Mouse (Mus musculus): Measurements from ENCODE around the gene Dcaf11.

Dcaf11 gene

GRCm38 (mm10) chr14:55584702-55585565 is 25.1 kb downstream of the Dcaf11 start, which contains the start of gene Emc9:
Emc9 (minus strand) TSS chr14:55585302.
- DNase-seq (ENCODE audit: low read depth, low spot score): peak; percentile 86

DNA sequence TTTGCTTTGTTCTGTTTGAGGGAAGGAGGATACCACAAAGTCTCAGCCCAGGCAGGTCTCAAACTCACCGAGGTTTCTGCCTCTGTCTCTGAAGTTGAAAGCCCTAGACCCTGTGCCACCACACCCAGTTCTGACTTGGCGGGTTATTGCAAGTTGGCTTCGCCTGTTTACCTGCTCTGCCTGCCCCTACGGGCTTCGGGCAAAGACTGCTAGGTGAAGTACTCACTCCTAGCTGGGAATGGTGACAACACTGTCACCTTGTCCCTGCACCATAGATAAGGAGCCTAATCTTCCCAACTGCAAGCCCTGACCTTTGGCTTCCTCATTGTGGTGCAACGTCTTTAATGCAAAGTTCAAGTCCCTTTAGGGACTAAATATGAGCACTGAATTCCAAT is 25.8 kb downstream of the Dcaf11 start:
- DNase-seq (ENCODE audit: low read depth, low spot score): no peak

GRCm38 (mm10) chr14:55586149-55586548 is 26.3 kb downstream of the Dcaf11 start:
- DNase-seq (ENCODE audit: low read depth, low spot score): no peak

- no peak for DNase-seq (ENCODE audit: low read depth, low spot score)
These were observed 29.5 kb downstream of the Dcaf11 start for GRCm38 (mm10) chr14:55589271-55589670.

- no peak for DNase-seq (ENCODE audit: low read depth, low spot score)
These were observed 30.1 kb downstream of the Dcaf11 start for GRCm38 (mm10) chr14:55589771-55590448.

DNA sequence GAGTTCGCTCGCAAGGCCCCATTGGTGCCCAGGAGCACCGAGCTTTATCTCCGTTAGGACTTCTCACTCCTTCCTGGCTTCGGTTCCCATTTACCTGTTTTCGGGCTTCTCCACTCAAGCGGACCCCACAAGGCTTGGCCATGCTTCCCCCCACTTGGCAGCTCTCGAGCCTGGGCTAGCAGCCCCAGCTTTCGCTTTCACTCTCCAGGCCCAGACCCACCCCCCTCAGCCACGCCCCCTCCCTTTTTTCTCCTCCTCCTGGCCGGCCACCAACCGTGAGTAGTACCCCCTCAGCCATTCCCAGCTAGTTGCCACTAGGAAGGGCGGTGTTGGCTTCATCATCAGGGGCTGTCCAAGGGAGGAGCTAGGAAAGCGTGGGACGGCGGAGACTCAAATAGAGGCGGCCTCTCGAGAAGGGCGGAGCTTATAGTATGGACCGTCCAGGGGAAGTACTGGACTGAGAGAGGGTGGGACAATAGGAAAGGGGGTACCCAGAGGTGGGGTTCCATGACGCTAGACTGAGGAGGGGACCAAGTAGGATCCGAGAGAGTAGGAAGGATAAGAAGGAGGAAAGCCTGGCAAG is 31.0 kb downstream of the Dcaf11 start, which contains the start of gene Psme2:
TSS of gene Psme2 (minus strand) at position 366 of the 583 bp plus-strand sequence.
- DNase-seq (ENCODE audit: low read depth, low spot score): peak; percentile 98

DNA sequence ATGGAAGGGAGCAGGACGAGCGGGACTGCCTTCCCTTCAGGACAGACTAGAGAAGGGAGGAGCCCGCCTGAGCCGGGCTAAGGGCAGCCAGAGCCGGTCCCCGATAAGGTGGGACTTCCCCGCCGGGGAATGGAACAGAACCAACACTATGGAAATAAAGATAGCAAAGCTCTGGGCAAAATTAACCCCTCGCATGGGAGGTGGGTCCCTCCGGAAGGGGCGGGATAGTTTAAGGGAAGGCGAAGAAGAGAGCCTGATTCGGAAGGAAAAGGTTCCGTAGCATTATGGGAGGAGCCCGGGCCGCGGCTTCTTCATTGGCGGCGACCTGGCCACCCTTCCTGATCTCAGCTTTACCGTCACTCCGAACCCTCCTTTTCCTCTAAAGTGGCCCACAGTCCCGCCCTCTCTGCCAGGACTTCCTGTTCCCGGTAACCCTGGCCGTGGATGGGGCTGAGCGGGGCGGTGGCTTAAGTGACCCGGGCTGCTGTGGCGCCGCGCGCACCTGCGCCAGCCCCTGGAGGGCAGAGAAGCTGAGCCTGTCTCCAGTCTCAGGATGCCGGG is 31.6 kb downstream of the Dcaf11 start, which contains the start of gene Rnf31:
TSS of gene Rnf31 (plus strand) at position 378 of the 561 bp plus-strand sequence.
- peak; percentile 98 for DNase-seq (ENCODE audit: low read depth, low spot score)

- DNase-seq (ENCODE audit: low read depth, low spot score): no peak
These were observed 32.4 kb downstream of the Dcaf11 start for GRCm38 (mm10) chr14:55592226-55592625.

GRCm38 (mm10) chr14:55596036-55596690 is 36.4 kb downstream of the Dcaf11 start:
- no peak for DNase-seq (ENCODE audit: low read depth, low spot score)

DNA sequence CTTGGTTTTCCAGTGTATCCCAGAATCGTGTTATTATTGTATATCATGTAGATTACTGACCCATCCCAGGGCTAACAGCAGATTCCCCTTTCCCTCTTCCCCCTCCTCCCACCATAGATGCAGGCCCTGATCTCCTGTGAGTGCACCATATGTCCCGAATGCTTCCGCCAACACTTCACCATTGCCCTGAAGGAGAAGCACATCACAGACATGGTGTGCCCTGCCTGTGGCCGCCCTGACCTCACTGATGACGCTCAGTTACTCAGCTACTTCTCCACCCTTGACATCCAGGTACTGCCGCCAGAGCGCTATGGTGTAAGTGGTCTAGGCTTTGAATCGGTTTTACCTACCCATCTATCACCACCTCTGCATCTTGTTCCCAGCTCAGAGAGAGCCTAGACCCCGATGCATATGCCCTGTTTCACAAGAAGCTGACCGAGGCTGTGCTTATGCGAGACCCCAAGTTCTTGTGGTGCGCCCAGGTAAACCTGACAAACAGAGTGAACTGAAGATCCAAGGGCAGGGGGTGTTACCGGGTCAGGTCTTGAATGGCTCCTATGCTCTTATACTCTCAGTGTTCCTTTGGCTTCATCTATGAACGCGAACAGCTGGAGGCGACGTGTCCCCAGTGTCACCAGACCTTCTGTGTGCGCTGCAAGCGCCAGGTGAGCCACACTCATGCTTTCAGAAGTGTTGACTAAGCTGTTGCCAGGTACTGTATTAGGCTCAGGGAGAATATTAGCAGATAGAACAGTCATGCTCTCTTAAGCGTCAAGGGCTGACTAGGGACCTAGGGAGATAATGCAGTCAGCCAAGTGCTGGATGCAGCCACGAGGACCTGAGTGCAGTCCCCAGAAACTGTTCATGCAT is 39.0 kb downstream of the Dcaf11 start:
- no peak for DNase-seq (ENCODE audit: low read depth, low spot score)

- DNase-seq (ENCODE audit: low read depth, low spot score): no peak
These were observed 43.4 kb downstream of the Dcaf11 start, which contains the start of gene Irf9 for GRCm38 (mm10) chr14:55603271-55603632. Irf9 (plus strand) TSS chr14:55603571.

GRCm38 (mm10) chr14:55603633-55604576 is 44.1 kb downstream of the Dcaf11 start:
- DNase-seq (ENCODE audit: low read depth, low spot score): peak; percentile 98

DNA sequence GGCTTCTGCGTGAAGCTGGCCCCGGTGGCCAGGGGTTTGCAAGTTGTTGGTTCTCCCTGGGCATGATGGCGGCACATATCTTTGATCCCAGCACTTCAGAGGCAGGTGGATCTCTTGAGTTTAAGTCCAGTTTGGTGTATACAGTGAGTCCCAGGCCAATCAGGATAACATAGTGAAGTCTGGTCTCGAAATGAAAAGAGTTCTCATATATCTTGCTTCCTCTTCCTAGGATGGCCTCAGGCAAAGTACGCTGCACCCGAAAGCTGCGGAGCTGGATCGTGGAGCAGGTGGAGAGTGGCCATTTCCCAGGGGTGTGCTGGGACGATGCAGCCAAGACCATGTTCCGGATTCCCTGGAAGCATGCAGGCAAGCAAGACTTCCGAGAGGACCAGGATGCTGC is 45.0 kb downstream of the Dcaf11 start:
- DNase-seq (ENCODE audit: low read depth, low spot score): peak; percentile 53

DNA sequence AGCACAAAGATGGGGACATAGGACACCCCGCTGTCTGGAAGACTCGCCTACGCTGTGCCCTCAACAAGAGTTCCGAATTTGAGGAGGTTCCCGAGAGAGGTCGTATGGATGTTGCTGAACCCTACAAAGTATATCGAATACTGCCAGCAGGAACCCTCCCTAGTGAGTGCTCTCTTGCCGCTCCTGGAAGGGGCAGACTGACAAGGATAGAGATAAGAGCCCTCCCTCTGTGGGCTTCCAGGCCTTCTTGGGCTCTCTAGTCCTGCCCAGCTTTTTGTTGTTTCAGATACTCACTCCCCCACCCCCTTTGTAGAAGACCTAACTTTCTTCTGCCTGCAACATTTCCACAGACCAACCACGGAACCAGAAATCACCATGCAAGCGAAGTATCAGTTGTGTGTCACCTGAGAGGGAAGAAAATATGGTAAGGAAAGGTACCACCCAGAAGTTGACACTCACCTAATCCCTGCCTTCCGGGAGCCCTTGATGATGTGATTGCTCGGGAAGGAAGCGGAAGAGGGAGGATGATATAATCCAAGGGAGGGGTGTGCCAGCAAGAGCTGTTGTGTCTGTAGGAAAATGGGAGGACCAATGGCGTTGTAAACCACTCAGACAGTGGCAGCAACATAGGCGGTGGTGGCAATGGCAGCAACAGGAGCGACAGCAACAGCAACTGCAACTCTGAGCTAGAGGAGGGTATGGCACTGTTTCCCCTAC is 46.1 kb downstream of the Dcaf11 start:
- DNase-seq (ENCODE audit: low read depth, low spot score): peak; percentile 48

DNA sequence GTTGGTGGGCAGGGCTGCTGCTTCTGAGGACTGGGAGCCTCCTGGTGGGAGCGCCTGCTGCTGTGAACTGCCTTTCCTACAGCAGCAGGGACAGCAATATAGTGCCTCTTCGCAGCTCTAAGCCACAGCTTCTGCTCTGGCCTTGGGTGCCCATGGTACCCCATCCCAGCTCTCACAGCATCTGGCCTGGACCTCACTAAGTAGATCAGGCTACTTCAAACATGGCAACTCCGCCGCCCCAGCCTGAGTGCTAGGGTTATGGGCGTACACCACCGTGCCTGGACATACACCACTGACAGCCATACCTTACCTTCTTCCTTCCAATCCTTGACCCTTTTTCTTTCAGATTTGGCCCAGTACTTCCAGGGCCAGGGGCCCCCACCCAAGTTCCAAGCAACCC is 48.5 kb downstream of the Dcaf11 start:
- no peak for DNase-seq (ENCODE audit: low read depth, low spot score)

DNA sequence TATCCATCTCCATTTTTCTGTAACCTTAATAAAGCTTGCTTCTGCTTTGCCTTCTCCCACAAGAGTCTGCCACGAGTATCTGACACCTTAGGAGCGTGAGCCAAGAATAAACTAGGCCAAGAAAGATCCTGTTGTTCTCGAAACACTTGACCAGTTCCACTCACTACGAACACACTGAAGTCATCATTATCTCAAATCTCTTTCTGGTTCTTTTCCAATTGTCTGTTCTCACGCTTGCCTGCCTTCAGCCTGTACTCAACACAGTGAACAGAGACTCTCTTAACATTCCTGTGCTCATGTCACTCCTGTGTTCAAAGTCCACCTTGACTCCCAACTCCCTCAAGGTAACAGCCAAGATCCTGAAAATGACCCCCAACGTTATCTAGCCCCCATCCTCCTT is 53.5 kb downstream of the Dcaf11 start:
- no peak for DNase-seq (ENCODE audit: low read depth, low spot score)

- DNase-seq (ENCODE audit: low read depth, low spot score): no peak
These were observed 54.9 kb downstream of the Dcaf11 start for GRCm38 (mm10) chr14:55614565-55615178.

- no peak for DNase-seq (ENCODE audit: low read depth, low spot score)
These were observed 56.1 kb downstream of the Dcaf11 start for GRCm38 (mm10) chr14:55615876-55616275.

Measured in ZHBTc4 (cell line).